Mouse (Mus musculus) erythroblast, embryonic 14.5 days (primary cell): ENCODE data around the gene Adgrd1.

Experiments used
- GATA1 ChIP-seq: IDR thresholded peaks from 2 replicates; pipeline ENCODE4 v1.6.1; 2012; ENCODE audit warnings: low read length, inconsistent platforms, mixed read lengths
- TAL1 ChIP-seq: IDR thresholded peaks from 3 replicates; pipeline ENCODE4 v1.6.1; 2012; ENCODE audit warnings: low read length, inconsistent platforms, mixed read lengths

DNA sequence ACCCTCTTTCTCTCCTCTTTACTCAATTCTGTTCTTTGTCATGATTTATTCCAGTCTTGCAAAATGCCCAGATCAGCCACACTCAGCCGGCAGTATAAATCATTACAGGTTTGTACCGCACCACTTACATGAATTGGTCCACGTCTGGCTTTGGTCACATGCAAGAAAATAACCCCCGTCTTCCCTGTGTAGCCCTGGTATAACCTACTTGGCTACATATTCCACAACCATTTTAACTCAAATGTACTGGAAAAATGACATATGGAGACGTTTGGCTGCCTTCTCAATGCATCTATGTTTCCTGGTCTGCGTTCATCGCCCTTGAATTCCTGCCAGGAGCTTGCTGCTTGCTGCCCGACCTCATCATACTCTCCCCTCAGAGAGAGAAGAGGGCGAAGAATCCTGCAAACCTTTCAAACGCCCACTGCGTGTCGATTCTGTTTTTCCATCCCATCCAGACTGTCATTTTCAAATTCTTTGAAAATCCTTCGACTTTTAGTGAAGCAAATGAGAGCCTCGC, 24.7 kb upstream of the Adgrd1 start:
- TF ChIP-seq GATA1 (no peak), TAL1 (no peak)
